Mouse (Mus musculus): Measurements from ENCODE around the gene Bend5.

Gene Bend5

DNA sequence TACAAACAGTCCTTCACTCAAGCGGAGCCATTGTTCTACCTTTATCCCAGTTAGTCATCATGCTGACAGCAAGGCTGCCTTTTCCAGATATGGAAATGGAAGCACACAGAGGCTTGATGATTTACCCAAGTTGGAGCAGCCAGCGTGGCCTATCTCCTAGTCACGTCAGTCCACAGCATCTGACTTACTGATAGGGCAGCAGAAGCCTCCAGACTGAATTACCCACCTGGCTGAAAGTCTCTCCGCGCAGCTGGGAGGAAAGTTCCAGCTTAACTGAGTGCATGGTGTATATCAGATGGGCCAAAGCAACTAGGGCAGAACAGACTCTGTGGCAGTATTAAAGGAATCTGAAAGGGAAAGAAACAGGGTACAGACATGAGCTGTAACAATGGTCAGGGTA, 68.7 kb downstream of the Bend5 start:
- TF ChIP-seq CTCF (conservative IDR thresholded peaks at IDR 0.05; ENCODE audit: low read length), result no peak
- TF ChIP-seq NANOG (IDR thresholded peaks at IDR 0.05; ENCODE audit: borderline replicate concordance, low read length), result no peak
- TF ChIP-seq POU5F1 (IDR thresholded peaks at IDR 0.05; ENCODE audit: borderline replicate concordance, low read length), result no peak
- Histone ChIP-seq H3K9me3 (ENCODE audit: low read length) (no peaks in the 10 kb centered on the region), H3K4me1 (replicated peaks; ENCODE audit: low read depth, low read length) (peaks cover 5% of the 10 kb centered on the region; the same call in 1 of the 2 replicates), H3K36me3 (ENCODE audit: insufficient read depth, low read length) (no peaks in the 10 kb centered on the region), H3K4me3 (replicated peaks; ENCODE audit: low read length) (no peak overlapping the region), H3K27me3 (ENCODE audit: insufficient read depth, low read length) (no peaks in the 10 kb centered on the region; the same call in 1 of the 2 replicates)

DNA sequence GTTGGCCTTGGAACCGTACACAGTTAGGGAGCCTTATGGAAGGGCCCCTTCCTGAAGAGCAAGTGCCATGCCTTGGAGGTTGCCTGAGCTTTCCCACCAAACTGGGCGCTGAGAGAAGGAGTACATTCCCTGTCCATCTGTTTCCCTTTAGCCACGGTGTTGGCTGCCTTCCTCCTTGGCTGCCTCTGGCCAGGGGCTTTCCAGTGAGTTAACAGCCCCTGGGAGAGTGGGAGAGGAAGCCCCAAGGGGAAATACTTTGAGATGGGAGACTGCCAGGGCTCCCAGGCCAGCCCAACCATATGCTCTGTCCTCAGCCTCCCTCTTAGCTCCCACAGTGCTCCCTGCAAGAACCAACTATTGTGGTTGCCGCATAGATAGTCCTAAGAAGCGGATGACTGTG, 70.4 kb downstream of the Bend5 start:
- TF ChIP-seq CTCF (conservative IDR thresholded peaks at IDR 0.05; ENCODE audit: low read length) (no peak), POU5F1 (IDR thresholded peaks at IDR 0.05; ENCODE audit: borderline replicate concordance, low read length) (no peak), NANOG (IDR thresholded peaks at IDR 0.05; ENCODE audit: borderline replicate concordance, low read length) (no peak)
- H3K36me3 ChIP-seq (ENCODE audit: insufficient read depth, low read length), result no peaks in the 10 kb centered on the region
- no peaks in the 10 kb centered on the region; the same call in 1 of the 2 replicates for H3K27me3 ChIP-seq (ENCODE audit: insufficient read depth, low read length)
- no peak overlapping the region for H3K4me3 ChIP-seq (replicated peaks; ENCODE audit: low read length)
- H3K4me1 ChIP-seq (replicated peaks; ENCODE audit: low read depth, low read length), result 0 out of 2 replicates have a peak, but pooled peaks cover 4% of the 10 kb centered on the region
- H3K9me3 ChIP-seq (ENCODE audit: low read length), result no peaks in the 10 kb centered on the region

DNA sequence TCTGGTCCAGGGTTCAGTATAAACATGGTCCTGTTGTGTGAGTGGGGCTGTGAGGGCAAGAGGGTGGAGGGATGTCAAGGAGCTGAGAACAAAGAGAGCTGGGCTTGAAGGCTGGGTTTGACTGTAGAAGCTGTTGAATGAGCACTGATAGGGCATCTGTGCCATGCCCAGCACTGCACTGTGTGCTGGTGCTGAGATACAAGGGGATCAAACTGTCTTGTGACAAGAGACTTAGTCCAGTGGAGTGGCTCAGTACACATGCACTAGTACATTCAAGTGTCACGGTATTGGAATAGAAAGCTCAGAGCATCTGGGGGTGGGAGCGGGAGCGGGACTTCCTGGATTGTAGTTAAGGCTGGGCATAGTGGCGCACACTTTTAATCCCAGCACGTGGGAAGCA, 71.4 kb downstream of the Bend5 start:
- 0 out of 2 replicates have a peak, but pooled peaks cover 4% of the 10 kb centered on the region for H3K4me1 ChIP-seq (replicated peaks; ENCODE audit: low read depth, low read length)
- no peaks in the 10 kb centered on the region for H3K36me3 ChIP-seq (ENCODE audit: insufficient read depth, low read length)
- TF ChIP-seq POU5F1 (IDR thresholded peaks at IDR 0.05; ENCODE audit: borderline replicate concordance, low read length), result no peak
- H3K27me3 ChIP-seq (ENCODE audit: insufficient read depth, low read length), result no peaks in the 10 kb centered on the region; the same call in 1 of the 2 replicates
- no peak overlapping the region for H3K4me3 ChIP-seq (replicated peaks; ENCODE audit: low read length)
- no peaks in the 10 kb centered on the region for H3K9me3 ChIP-seq (ENCODE audit: low read length)

DNA sequence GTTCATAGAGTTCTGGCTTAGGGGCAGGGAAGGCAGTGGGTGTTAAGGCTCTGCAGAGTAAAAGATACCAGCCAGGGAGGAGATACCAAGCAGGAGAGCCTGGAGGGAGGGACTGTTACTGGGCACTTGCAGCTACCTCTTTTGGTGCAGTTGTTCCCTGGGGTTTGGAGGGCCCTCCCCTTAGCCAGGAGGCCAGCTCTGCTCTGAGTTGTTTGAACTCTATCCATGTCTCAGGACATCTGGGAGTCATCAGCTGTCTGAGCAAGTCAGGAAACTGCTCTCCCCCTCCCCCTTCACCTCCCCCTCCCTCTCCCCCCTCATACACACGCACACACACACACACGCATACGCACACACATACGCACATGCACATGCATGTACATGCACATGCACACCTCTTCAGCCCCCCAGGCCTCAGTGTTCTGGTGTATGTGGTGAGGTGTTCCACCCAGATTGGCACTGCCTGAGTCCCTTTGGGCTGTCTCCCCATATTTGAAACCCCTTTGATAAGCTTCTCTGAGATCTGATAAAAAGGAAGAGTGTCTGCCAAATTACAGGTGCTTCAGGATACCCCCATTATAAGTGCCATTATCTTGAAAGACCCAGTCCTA, 72.5 kb downstream of the Bend5 start:
- Histone ChIP-seq H3K36me3 (ENCODE audit: insufficient read depth, low read length) (no peaks in the 10 kb centered on the region), H3K4me3 (replicated peaks; ENCODE audit: low read length) (no peak overlapping the region), H3K9me3 (ENCODE audit: low read length) (no peaks in the 10 kb centered on the region), H3K4me1 (replicated peaks; ENCODE audit: low read depth, low read length) (0 out of 2 replicates have a peak, but pooled peaks cover 4% of the 10 kb centered on the region), H3K27me3 (ENCODE audit: insufficient read depth, low read length) (no peaks in the 10 kb centered on the region)
- no peak for TF ChIP-seq POU5F1 (IDR thresholded peaks at IDR 0.05; ENCODE audit: borderline replicate concordance, low read length)
- TF ChIP-seq CTCF (conservative IDR thresholded peaks at IDR 0.05; ENCODE audit: low read length), result no peak
- TF ChIP-seq NANOG (IDR thresholded peaks at IDR 0.05; ENCODE audit: borderline replicate concordance, low read length), result no peak

DNA sequence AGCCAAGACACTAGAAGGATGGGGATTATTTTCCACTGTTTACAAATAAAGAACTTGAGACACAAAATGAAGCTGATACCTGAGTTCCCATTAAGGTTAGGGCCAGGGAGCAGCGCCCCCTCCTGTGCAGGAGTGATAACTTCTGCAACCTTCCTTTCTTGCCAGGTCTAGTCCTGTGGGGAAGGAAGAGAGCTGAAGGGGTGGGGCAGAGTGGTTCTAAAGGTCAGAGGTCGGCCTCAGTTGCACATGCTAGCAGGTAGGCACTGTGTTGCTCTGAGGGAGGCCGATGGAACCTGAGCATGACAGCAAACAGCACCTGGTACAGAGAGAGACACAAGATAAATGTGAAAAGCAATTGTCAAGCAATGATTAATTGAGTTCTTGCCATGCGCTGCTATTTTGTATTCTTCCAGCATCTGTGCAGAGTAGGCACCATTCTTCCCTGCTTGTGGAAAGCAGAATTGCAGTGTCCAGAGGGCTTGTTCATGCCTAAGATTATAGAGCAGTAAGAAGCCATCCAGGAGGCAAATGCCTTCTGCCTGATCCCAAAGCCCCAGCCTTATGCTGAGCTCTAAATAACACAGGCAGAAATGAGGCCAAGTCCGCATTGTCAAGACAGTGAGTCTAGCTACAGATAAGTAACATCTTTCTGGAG, 79.1 kb downstream of the Bend5 start:
- Histone ChIP-seq H3K27me3 (ENCODE audit: insufficient read depth, low read length) (no peaks in the 10 kb centered on the region), H3K9me3 (ENCODE audit: low read length) (no peaks in the 10 kb centered on the region), H3K4me1 (replicated peaks; ENCODE audit: low read depth, low read length) (no peaks in the 10 kb centered on the region), H3K36me3 (ENCODE audit: insufficient read depth, low read length) (no peaks in the 10 kb centered on the region), H3K4me3 (replicated peaks; ENCODE audit: low read length) (no peak overlapping the region)
- TF ChIP-seq NANOG (IDR thresholded peaks at IDR 0.05; ENCODE audit: borderline replicate concordance, low read length), result no peak
- TF ChIP-seq CTCF (conservative IDR thresholded peaks at IDR 0.05; ENCODE audit: low read length), result peak; percentile 39

DNA sequence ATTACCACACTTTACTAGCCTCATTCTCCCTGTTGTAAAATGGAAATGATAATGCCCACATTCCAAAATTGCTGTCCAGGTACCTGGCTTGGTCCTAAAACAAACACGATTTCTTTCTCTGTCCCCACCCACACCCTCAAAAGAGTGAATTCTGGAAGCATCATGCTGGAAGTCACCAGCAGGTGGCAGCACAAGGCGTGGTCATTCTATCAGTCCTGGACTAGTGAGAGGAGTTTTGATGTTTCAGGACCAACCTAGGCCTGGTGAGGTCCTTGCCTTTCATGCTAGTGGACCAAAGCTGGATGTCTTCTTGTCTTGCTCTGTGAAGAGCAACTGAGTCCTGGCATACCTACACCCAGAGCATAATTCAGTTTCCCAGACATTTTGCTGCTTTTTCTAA, 81.1 kb downstream of the Bend5 start:
- Histone ChIP-seq H3K4me3 (replicated peaks; ENCODE audit: low read length) (no peak overlapping the region), H3K9me3 (ENCODE audit: low read length) (no peaks in the 10 kb centered on the region), H3K36me3 (ENCODE audit: insufficient read depth, low read length) (no peaks in the 10 kb centered on the region), H3K4me1 (replicated peaks; ENCODE audit: low read depth, low read length) (no peaks in the 10 kb centered on the region), H3K27me3 (ENCODE audit: insufficient read depth, low read length) (no peaks in the 10 kb centered on the region)
- TF ChIP-seq NANOG (IDR thresholded peaks at IDR 0.05; ENCODE audit: borderline replicate concordance, low read length) (no peak), CTCF (conservative IDR thresholded peaks at IDR 0.05; ENCODE audit: low read length) (peak; percentile 72)

DNA sequence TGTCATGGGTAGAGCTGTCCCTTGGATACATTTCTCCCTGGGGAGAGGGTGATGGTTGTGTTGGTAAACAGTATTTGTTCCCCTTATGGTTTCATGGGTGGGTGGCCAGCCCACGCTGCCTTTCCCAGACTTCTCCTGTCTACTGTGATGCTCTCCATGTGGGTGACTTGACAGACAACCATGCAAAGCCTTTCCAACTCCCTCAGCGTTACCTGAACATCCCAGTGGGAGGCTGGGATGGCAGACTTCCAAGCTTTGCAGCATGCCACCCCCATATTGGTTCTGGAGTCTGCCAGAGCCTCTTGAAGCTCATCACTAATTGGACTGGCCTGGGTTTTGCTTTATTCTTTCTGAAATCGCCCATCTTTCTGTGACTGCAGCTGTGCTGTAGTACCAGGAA, 83.9 kb downstream of the Bend5 start:
- H3K4me3 ChIP-seq (replicated peaks; ENCODE audit: low read length), result no peak overlapping the region
- H3K4me1 ChIP-seq (replicated peaks; ENCODE audit: low read depth, low read length), result no peaks in the 10 kb centered on the region
- H3K9me3 ChIP-seq (ENCODE audit: low read length), result no peaks in the 10 kb centered on the region
- H3K27me3 ChIP-seq (ENCODE audit: insufficient read depth, low read length), result no peaks in the 10 kb centered on the region
- no peak for TF ChIP-seq NANOG (IDR thresholded peaks at IDR 0.05; ENCODE audit: borderline replicate concordance, low read length)
- TF ChIP-seq POU5F1 (IDR thresholded peaks at IDR 0.05; ENCODE audit: borderline replicate concordance, low read length), result no peak
- TF ChIP-seq CTCF (conservative IDR thresholded peaks at IDR 0.05; ENCODE audit: low read length), result no peak
- H3K36me3 ChIP-seq (ENCODE audit: insufficient read depth, low read length), result no peaks in the 10 kb centered on the region

DNA sequence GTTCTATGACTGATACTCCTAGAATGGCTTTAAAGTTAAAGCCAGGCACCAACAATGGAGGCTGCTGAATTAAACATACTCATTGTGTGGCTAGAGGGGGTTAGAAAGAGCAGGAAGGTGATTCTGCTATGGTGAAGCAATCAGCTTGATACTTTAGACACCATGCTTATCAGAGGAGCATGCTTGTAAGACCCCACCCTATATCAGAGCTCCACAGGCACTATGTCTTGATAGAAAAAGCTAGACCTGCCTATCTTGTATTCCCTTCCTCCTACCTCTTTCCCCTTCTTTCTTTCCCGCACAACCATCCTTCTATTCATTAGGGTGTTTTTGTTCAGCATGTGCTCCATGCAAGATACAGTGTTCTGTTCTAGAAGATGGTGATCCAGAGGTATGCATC, 86.6 kb downstream of the Bend5 start:
- H3K4me1 ChIP-seq (replicated peaks; ENCODE audit: low read depth, low read length), result no peaks in the 10 kb centered on the region
- H3K27me3 ChIP-seq (ENCODE audit: insufficient read depth, low read length), result no peaks in the 10 kb centered on the region
- no peak overlapping the region for H3K4me3 ChIP-seq (replicated peaks; ENCODE audit: low read length)
- H3K36me3 ChIP-seq (ENCODE audit: insufficient read depth, low read length), result no peaks in the 10 kb centered on the region
- no peaks in the 10 kb centered on the region for H3K9me3 ChIP-seq (ENCODE audit: low read length)
- no peak for TF ChIP-seq NANOG (IDR thresholded peaks at IDR 0.05; ENCODE audit: borderline replicate concordance, low read length)

Measured in E14TG2a.4 (cell line).